Mouse (Mus musculus) brain, embryonic 14.5 days (tissue): ENCODE data around the gene Sstr3. TPM values are rescaled to one million over a fixed set of nuclear protein-coding genes. Genes with fewer than 3 reads are reported as not detected.

Experiments
- DNase-seq: peaks from one replicate; pipeline ENCODE4 v3.0.0-alpha.2; 2011; ENCODE audit warnings: low read depth
- CTCF ChIP-seq: fragments of 200-500 bp; IDR thresholded peaks from 2 replicates; pipeline ENCODE4 v1.5.1; 2012; ENCODE audit warnings: inconsistent platforms, mild to moderate bottlenecking, moderate library complexity, borderline replicate concordance; ENCODE audit not compliant: insufficient read depth, insufficient read length; ENCODE audit errors: extremely low read depth
- POLR2A ChIP-seq: fragments of 200-500 bp; IDR thresholded peaks from 2 replicates; pipeline ENCODE4 v1.6.1; 2012; ENCODE audit warnings: mild to moderate bottlenecking, inconsistent platforms, borderline replicate concordance; ENCODE audit not compliant: poor library complexity, insufficient read depth, insufficient read length, severe bottlenecking; ENCODE audit errors: extremely low read depth
- polyA plus RNA-seq: library from polyadenylated mRNA; depleted of rRNA; stranded (reverse); fragments of >200 nt; gene quantifications from 2 replicates; pipeline ENCODE4 v1.2.3, GENCODE M21; 2012

Sstr3 gene
- polyA plus RNA-seq, 1 experiment = 1.5 TPM

DNA sequence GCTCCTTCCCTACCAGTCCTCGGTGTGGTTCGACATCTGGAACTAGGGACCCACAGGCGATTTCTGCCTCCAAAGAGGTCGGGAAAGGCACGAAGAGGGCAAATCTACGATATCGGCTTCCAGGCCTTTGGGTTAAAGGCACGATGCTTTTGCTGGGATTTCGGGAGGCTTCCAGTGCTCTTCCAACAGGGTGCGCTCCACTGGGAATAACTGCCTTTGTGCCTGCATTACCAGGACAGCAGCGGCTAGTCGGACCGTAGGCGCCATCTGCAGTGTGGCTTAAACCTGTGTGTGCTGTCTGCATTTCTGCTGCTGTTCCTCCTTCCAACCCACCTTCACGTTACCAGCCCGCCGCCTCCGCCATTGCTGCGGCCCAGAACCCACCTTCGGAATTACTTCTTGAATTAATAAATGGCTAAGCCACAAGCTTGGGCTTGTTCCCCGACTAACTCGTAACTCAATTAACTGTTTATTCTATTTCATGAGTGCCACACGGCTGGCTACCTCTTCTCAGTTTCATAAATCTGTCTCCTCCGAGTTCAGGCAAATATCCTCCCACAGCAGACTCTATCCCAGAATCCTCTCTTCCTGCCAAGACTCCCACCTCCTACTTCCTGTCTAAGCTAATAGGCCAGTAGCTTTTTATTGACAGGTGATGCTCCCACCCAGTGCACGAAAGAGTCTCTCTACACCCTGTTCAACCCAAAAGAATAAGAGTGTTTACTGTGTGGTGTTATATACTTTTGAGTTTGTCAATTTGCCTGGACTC, 10.2 kb upstream of the Sstr3 start:
- no peak for DNase-seq
- TF ChIP-seq CTCF (no peak), POLR2A (no peak)

- no peak for TF ChIP-seq POLR2A
- no peak for TF ChIP-seq CTCF
- DNase-seq = no peak
Measured at GRCm38 (mm10) chr15:78549189-78549734, 4.8 kb upstream of the Sstr3 start.

DNA sequence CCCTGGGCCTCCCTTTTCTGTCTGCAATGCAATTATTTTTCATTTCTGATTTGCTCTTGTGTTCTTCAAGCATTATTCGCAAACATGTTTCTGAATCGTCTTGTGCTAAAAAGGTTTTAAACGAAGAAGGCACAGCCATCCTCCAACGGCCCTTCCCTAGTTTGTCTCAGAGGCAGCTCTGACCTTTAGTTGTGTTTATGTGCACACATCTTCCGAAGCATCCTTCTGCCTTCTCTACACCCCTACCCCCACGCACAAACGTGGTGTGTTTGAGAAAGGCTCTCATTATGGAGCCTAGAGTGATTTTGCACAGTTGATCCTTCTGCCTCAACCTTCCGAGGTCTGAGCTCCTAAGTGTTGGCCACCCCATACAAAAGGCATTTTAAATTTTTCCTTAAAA, 4.2 kb upstream of the Sstr3 start:
- DNase-seq = no peak
- TF ChIP-seq POLR2A = no peak

GRCm38 (mm10) chr15:78548336-78548665, 3.8 kb upstream of the Sstr3 start:
- no peak for DNase-seq
- TF ChIP-seq CTCF (no peak), POLR2A (no peak)

DNA sequence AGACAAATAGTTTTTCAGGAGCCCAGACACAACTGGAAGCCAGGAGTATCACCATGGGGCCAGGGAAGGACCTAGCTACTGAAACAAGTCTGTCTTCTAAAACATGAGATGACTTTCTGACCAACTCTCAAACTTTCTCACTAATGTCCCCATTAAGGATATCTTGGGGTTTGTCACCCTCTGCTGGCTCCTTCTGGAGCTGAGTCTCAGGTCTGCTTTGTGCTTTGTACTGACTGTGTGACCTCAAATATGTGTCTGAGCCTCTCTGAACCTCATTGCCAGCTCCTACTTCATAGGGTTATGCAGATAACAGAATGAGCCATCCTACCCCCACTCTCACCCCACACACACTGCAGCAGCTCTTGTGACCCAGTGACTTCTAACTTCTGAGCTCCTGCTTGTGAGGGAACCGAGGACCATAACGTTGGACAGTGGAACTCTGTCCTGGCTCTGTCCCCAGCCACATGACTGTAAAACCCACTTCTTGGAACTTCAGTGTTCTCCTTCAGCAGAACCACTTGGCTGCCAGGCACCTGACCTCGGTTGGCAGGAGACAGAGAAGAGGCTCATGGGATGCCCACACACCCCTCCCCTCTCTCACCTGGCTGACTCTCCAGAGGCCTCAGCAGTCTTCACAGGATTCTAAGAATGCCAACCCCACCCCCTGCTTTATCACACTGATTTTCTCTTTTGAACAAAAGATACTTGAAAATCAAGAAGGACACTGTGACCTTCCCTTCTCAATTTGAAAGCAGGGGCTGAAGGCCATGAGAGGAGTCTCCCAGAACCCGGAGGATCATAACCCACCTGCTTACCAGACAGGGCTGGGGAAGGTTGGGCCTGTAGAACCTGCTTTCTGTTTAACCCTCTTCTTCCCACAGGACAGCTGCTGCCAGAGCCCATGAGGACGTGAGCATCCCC, 3.2 kb upstream of the Sstr3 start:
- no peak for DNase-seq
- TF ChIP-seq CTCF (peak; percentile 27; the same call in 1 of the 2 replicates), POLR2A (no peak)

DNA sequence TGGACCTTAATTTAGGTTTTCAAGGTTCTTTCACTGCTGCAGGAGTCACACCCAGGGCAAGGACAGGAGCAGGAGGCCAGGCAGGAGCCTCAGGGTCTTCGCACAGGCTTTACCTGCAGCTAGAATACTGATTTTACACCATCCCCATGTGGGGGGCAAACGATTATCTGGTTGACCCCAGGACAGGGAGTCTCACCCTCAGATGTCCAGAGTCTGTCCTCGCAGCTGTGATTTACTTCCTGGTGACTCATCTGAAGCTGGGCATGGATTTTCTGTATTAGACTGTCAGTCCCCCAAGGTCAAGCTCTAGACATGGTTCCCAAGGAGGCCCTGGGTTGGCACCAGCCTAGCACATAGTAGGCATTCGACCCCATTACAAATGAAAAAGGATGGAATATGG, 1.6 kb upstream of the Sstr3 start:
- DNase-seq = no peak
- TF ChIP-seq CTCF (no peak), POLR2A (no peak)

DNA sequence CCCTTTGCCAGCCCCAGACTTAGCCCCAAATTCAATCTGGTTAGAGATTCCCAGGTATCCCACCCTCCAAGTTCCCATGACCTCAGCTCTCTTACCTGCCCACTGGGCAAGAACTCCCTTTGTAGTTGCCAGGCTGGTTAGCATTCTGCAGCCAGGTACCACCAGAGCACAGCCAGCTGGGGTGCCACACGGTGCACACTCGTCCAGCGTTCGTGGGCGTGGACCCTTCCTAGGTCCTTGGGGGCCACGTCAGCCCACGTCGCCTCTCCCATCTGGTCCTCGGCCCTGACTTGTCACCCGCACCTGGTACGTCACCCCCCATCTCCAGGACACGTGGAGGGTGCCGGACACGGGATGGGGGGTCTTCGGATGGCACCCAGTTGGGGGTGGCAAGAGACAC, 444 bp downstream of the Sstr3 start:
- no peak for DNase-seq
- no peak for TF ChIP-seq POLR2A
- no peak for TF ChIP-seq CTCF

DNA sequence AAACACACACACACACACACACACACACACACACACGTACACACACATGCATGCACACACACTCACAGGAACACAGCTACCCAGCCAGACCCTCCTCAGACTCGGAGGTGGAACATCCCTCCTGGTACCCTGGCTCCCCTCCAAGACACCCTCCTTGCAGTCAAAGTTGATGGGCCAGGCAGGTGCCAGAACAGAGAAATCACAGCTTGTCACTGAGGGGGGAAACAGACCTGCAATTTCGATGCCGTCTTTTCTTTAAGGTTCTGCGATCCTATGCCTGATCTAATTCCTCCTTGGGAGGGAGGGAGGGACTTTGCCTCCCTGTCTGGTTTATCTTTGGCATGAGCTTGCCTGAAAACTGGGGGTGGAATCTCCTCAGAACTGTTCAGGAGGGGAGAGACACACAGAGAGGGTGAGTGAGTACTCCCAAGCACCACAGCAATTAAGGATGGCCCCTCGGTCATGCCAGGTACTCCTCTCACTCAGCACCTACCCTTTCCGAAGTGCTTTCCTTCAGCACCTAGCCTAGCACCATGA, 1.6 kb downstream of the Sstr3 start:
- TF ChIP-seq CTCF (no peak), POLR2A (no peak)
- DNase-seq = peak; percentile 85

GRCm38 (mm10) chr15:78542098-78542766, 2.3 kb downstream of the Sstr3 start:
- TF ChIP-seq POLR2A (no peak), CTCF (no peak)
- no peak for DNase-seq

DNA sequence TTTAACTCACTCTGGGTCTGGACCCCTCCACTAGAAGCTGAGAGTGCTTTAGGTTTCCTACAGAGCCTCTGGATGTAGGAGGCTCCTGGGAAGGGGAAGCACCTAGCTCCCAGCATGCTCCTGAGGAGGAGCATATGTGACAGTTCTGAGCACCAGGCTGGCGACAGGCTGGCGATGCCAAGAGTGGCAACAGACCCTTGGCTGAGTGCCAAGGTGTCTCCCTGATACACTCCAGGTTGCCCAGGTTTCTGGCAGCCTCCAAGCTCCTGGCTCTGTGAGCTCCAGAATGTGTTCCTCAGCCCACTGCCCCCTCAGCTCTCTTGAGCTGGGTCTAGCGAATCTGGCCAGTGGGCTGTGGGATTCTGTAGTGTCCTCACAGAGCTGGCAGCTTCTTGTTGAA, 2.9 kb downstream of the Sstr3 start:
- TF ChIP-seq CTCF = no peak
- peak; percentile 86 for DNase-seq

GRCm38 (mm10) chr15:78541036-78541435, 3.4 kb downstream of the Sstr3 start:
- no peak for TF ChIP-seq CTCF
- TF ChIP-seq POLR2A = no peak
- DNase-seq = no peak
